Mouse (Mus musculus): Measurements from ENCODE around the gene Mylk. TPM values are rescaled to one million over a fixed set of nuclear protein-coding genes. Genes with fewer than 3 reads are reported as not detected.

Gene Mylk
- polyA plus RNA-seq, 1 experiment = 0.23 TPM

GRCm38 (mm10) chr16:34935514-34936338, 190.7 kb downstream of the Mylk start:
- no peaks in the 10 kb centered on the region for H3K36me3 ChIP-seq (ENCODE audit: control insufficient read depth, insufficient read depth)
- no peak overlapping the region for H3K4me3 ChIP-seq (ENCODE audit: insufficient read depth, poor library complexity, severe bottlenecking)
- TF ChIP-seq CTCF (IDR thresholded peaks at IDR 0.05; ENCODE audit: control insufficient read depth, insufficient read depth, insufficient read length) (no peak), FOSL1 (IDR thresholded peaks at IDR 0.05; ENCODE audit: insufficient read depth, low read length, poor library complexity, severe bottlenecking) (no peak), MYOD1 (IDR thresholded peaks at IDR 0.05; ENCODE audit: control insufficient read depth, insufficient read length, low read depth) (no peak), USF1 (IDR thresholded peaks at IDR 0.05; ENCODE audit: low read depth) (no peak), MYOG (IDR thresholded peaks at IDR 0.05; ENCODE audit: control insufficient read depth, extremely low read depth, insufficient read length) (no peak), CEBPB (IDR thresholded peaks at IDR 0.05; ENCODE audit: low read depth) (no peak), MAX (IDR thresholded peaks at IDR 0.05) (no peak)
- H3K79me3 ChIP-seq (ENCODE audit: low read depth) = no peaks in the 10 kb centered on the region
- no peak overlapping the region for H3ac ChIP-seq (ENCODE audit: control insufficient read depth, insufficient read length, low read depth)
- no peaks in the 10 kb centered on the region for H3K79me2 ChIP-seq (ENCODE audit: control insufficient read depth, insufficient read depth)
- no peaks in the 10 kb centered on the region for H3K27me3 ChIP-seq (ENCODE audit: control insufficient read depth, insufficient read depth, insufficient read length)

DNA sequence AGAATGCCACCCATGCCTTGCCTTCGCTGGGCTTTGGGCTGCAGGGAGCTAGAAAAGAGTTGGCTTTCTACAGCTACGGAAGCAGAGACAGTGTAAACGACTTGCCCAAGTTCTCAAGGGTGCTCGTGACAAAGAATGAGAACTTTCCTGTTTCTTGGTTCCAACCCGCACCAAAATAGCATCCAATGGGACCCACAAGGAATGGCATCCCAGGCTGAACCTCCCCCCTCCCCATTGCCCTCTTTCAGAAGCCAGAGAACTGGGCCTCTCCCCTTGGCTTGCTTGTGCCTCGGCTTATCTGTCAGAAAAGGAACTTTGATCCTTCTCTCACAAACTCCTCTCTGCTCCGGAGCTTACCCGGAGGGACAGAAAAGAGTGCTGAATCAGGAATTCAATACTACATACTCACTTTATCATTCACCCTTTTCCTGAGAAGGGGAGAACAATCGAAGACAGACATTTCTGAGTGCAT, 191.4 kb downstream of the Mylk start:
- no peaks in the 10 kb centered on the region for H3K27me3 ChIP-seq (ENCODE audit: control insufficient read depth, insufficient read depth, insufficient read length)
- no peaks in the 10 kb centered on the region for H3K79me2 ChIP-seq (ENCODE audit: control insufficient read depth, insufficient read depth)
- H3ac ChIP-seq (ENCODE audit: control insufficient read depth, insufficient read length, low read depth) = no peak overlapping the region
- TF ChIP-seq MYOG (IDR thresholded peaks at IDR 0.05; ENCODE audit: control insufficient read depth, extremely low read depth, insufficient read length) (no peak), USF1 (IDR thresholded peaks at IDR 0.05; ENCODE audit: low read depth) (no peak), CTCF (IDR thresholded peaks at IDR 0.05; ENCODE audit: control insufficient read depth, insufficient read depth, insufficient read length) (no peak), CEBPB (IDR thresholded peaks at IDR 0.05; ENCODE audit: low read depth) (no peak), MAX (IDR thresholded peaks at IDR 0.05) (no peak), MYOD1 (IDR thresholded peaks at IDR 0.05; ENCODE audit: control insufficient read depth, insufficient read length, low read depth) (no peak), FOSL1 (IDR thresholded peaks at IDR 0.05; ENCODE audit: insufficient read depth, low read length, poor library complexity, severe bottlenecking) (no peak)
- H3K4me3 ChIP-seq (ENCODE audit: insufficient read depth, poor library complexity, severe bottlenecking) = no peak overlapping the region
- H3K79me3 ChIP-seq (ENCODE audit: low read depth) = no peaks in the 10 kb centered on the region
- H3K36me3 ChIP-seq (ENCODE audit: control insufficient read depth, insufficient read depth) = no peaks in the 10 kb centered on the region

DNA sequence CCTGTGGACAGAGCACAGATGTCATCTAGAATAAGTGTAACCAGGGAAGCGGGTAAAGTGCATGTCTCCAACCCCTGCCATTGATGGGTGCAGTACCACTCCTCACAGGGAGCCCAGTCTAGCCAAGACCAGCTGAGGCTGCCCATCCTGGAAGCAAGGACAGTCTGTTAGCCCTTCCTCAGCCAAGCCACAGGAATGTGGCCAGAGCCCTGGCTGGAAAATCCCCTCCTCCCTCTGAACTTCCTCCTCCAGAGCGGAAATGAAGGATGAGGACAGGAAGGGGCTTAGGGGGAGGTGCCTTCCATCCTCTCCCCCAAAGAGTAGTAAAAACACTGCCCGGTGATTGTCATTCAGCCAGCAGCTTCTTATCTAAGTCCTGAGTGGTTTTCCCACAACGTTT, 192.6 kb downstream of the Mylk start:
- no peaks in the 10 kb centered on the region for H3K79me2 ChIP-seq (ENCODE audit: control insufficient read depth, insufficient read depth)
- H3K79me3 ChIP-seq (ENCODE audit: low read depth) = no peaks in the 10 kb centered on the region
- H3ac ChIP-seq (ENCODE audit: control insufficient read depth, insufficient read length, low read depth) = no peak overlapping the region
- H3K27me3 ChIP-seq (ENCODE audit: control insufficient read depth, insufficient read depth, insufficient read length) = no peaks in the 10 kb centered on the region
- no peak overlapping the region for H3K4me3 ChIP-seq (ENCODE audit: insufficient read depth, poor library complexity, severe bottlenecking)
- no peaks in the 10 kb centered on the region for H3K36me3 ChIP-seq (ENCODE audit: control insufficient read depth, insufficient read depth)
- TF ChIP-seq USF1 (IDR thresholded peaks at IDR 0.05; ENCODE audit: low read depth) (no peak), MAX (IDR thresholded peaks at IDR 0.05) (no peak), MYOD1 (IDR thresholded peaks at IDR 0.05; ENCODE audit: control insufficient read depth, insufficient read length, low read depth) (no peak), CEBPB (IDR thresholded peaks at IDR 0.05; ENCODE audit: low read depth) (no peak), CTCF (IDR thresholded peaks at IDR 0.05; ENCODE audit: control insufficient read depth, insufficient read depth, insufficient read length) (no peak), MYOG (IDR thresholded peaks at IDR 0.05; ENCODE audit: control insufficient read depth, extremely low read depth, insufficient read length) (no peak), FOSL1 (IDR thresholded peaks at IDR 0.05; ENCODE audit: insufficient read depth, low read length, poor library complexity, severe bottlenecking) (no peak)

GRCm38 (mm10) chr16:34938248-34938647, 193.2 kb downstream of the Mylk start:
- Histone ChIP-seq H3ac (ENCODE audit: control insufficient read depth, insufficient read length, low read depth) (no peak overlapping the region), H3K79me3 (ENCODE audit: low read depth) (no peaks in the 10 kb centered on the region), H3K79me2 (ENCODE audit: control insufficient read depth, insufficient read depth) (no peaks in the 10 kb centered on the region), H3K27me3 (ENCODE audit: control insufficient read depth, insufficient read depth, insufficient read length) (no peaks in the 10 kb centered on the region), H3K36me3 (ENCODE audit: control insufficient read depth, insufficient read depth) (no peaks in the 10 kb centered on the region), H3K4me3 (ENCODE audit: insufficient read depth, poor library complexity, severe bottlenecking) (no peak overlapping the region)
- TF ChIP-seq CEBPB (IDR thresholded peaks at IDR 0.05; ENCODE audit: low read depth) (no peak), FOSL1 (IDR thresholded peaks at IDR 0.05; ENCODE audit: insufficient read depth, low read length, poor library complexity, severe bottlenecking) (no peak), USF1 (IDR thresholded peaks at IDR 0.05; ENCODE audit: low read depth) (no peak)

GRCm38 (mm10) chr16:34939951-34940350, 194.9 kb downstream of the Mylk start:
- Histone ChIP-seq H3K79me2 (ENCODE audit: control insufficient read depth, insufficient read depth) (no peaks in the 10 kb centered on the region), H3K4me3 (ENCODE audit: insufficient read depth, poor library complexity, severe bottlenecking) (no peak overlapping the region), H3K27me3 (ENCODE audit: control insufficient read depth, insufficient read depth, insufficient read length) (no peaks in the 10 kb centered on the region), H3ac (ENCODE audit: control insufficient read depth, insufficient read length, low read depth) (no peak overlapping the region), H3K79me3 (ENCODE audit: low read depth) (no peaks in the 10 kb centered on the region), H3K36me3 (ENCODE audit: control insufficient read depth, insufficient read depth) (no peaks in the 10 kb centered on the region)
- TF ChIP-seq FOSL1 (IDR thresholded peaks at IDR 0.05; ENCODE audit: insufficient read depth, low read length, poor library complexity, severe bottlenecking) (no peak), CEBPB (IDR thresholded peaks at IDR 0.05; ENCODE audit: low read depth) (no peak), USF1 (IDR thresholded peaks at IDR 0.05; ENCODE audit: low read depth) (no peak), MYOD1 (IDR thresholded peaks at IDR 0.05; ENCODE audit: control insufficient read depth, insufficient read length, low read depth) (no peak), MAX (IDR thresholded peaks at IDR 0.05) (no peak), CTCF (IDR thresholded peaks at IDR 0.05; ENCODE audit: control insufficient read depth, insufficient read depth, insufficient read length) (no peak), MYOG (IDR thresholded peaks at IDR 0.05; ENCODE audit: control insufficient read depth, extremely low read depth, insufficient read length) (no peak)
